Mouse (Mus musculus) cerebellum, postnatal 4 days (tissue): ENCODE data around the gene Brms1.
A peak's percentile ranks its signal among the peaks of the same experiment; 100 is the strongest.

Experiments
- DNase-seq, 2 experiments: peaks; one replicate each; pipeline ENCODE4 v3.0.0; 2022; ENCODE audit warnings: low spot score in 2 of 2, mixed read lengths in 1 of 2

The Brms1 gene

DNA sequence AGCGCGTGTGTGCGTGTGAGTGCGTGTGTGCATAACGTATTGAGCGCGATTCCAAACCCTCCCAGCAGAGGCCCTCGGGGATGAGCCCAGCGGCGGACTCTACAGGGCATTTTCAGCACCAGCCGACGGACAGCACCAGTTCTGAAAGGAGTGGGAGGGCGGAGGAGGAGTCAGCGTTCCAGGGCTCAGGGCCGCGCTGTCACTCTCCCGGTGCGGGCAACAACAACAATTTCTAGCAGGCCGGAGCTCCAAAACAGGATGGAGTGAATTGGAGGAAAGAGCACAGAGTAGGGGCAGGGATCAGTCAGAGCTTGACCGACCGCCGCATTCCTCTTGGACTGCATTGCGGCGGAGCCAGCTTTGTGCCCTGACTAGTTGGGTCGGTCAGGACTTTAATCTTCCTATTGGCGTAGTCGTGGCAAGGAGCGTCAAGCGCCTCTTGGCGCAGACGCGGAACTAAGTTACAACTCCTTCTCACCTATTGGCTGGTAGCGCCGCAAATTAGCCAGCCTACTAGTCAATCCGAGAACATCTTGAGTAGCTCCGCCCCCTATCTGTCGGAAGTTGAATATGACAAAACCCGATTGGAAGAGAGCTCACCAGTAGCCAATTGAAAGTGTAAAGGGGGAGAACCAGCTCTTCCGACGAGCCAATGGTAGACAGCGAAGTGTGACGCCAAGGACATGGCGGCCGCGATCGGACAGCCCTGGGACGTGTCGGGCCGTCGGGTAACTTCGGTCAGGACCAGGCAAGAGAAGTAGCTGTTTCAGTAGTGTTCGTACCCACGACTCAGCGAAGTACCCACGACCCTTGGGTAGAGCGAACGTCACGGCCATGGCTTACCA is 47.0 kb downstream of the Brms1 start, which contains the start of gene Yif1a:
Gene Yif1a, plus strand, starts transcription at position 655 of the 845 bp plus-strand sequence.
- DNase-seq: peak; percentile 71 to 87

DNA sequence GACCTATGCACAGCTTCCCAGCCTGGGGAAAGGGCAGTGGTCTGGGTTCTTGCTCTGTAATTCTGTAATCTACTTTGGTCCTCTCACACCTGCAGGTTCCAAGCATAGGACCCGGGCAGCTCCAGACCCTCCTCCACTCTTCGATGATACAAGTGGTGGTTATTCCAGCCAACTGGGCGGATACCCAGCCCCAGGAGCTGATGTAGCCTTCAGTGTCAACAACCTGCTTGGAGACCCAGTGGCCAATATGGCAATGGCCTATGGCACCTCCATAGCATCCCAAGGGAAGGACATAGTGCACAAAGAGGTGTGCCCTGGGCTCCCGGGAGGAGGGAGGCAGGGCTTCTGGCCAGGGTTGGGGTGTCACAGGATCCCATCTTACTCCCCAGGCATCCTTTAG is 48.2 kb downstream of the Brms1 start:
- DNase-seq: no peak

DNA sequence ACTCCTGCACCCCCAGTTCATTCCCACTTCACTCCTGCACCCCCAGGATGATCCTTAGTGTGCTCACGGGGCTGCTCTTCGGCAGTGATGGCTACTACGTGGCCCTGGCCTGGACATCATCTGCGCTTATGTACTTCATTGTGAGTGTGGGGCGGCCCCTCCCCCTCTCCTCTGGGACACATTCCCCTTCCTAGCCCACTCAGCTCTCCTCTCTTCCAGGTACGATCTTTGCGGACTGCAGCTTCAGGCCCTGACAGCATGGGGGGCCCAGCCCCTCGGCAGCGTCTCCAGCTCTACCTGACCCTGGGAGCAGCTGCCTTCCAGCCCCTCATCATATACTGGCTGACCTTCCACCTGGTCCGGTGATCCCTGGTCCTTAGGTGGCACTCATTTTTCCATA is 50.9 kb downstream of the Brms1 start:
- no peak for DNase-seq

DNA sequence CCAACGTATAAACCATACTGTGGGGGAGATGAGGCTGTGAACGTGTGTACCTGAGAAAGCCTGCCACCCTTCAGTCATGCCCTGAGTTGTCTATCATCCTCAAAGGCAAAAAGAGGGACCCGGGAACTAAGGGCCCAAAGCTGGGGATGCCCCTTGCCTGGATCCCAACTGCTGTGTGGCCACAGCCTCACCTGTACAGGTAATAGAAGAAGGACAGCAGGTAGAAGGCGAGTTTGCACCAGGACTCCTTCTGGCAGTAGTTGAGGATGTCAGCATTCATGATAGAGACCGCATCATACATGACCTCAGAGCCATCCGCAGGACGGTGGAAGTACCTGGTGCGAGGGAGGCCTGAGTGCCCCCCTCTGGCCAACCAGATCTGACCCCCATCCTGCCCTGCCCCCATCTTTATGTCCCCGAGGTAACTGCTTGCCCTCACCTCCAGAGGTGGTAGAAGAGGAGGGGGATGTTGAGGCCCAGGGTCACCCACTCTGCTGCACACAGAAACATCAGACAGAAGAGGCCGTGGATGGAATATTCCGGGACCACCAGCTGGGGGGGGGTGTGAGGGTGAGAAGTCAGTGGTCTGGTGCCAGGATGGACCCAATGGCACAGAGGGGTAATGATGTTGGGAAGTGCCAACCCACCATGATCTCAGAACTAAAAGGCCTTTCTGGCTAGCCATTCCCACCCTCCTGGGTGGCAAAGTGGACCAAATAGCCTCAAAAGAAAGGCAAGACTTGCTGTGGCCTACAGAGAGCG is 52.5 kb downstream of the Brms1 start:
- DNase-seq: no peak

DNA sequence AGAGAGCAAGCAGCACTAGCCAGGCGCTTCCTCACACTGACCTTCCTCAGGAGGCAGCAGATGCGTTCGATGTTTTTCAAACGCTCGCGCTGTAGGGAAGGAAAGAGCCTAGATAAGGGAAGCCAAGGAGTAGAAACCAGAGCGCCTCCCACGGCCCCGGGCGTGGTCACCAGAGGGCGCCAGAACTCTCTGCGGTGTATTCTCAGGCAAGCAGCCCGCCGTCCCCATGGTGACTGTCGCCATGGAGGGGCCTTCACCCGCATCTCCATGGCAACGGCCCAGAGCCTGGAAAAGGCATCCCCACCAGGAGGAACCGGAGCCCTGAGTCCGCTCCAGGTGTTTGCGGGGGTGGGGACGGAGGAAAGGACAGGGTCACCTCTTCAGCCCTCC is 53.1 kb downstream of the Brms1 start:
- peak; percentile 95 to 99 for DNase-seq

DNA sequence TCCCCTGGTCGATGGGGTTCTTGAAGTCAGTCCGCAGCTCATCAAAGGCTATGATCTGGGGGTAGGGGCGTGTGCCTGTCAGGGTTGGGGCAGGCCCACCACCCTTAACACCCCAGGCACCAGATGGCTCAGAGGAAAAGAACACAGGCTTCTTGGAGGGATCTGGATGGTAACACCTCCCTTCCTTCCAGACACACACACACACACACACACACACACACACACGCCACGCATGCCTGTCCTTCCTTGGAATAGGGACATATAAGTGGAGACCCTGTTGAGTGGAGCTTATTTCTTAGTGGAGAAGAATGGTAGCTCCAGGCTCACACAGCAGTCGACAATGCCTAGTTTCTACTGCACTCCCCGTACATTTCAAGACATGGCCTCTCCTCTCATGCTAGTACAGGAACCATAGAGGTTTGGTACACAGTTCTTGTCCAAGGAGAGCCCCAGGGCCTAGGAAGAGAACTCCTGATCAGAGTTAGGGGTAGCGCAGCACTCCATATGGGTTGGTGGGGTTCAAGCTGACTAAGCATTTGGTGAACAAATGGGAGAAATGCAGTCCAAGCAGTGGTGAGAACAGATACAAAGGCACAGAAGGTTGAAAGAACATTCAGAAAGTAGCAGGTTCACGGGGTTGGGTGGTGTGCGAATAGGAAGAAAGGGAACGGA is 53.7 kb downstream of the Brms1 start:
- DNase-seq: no peak

DNA sequence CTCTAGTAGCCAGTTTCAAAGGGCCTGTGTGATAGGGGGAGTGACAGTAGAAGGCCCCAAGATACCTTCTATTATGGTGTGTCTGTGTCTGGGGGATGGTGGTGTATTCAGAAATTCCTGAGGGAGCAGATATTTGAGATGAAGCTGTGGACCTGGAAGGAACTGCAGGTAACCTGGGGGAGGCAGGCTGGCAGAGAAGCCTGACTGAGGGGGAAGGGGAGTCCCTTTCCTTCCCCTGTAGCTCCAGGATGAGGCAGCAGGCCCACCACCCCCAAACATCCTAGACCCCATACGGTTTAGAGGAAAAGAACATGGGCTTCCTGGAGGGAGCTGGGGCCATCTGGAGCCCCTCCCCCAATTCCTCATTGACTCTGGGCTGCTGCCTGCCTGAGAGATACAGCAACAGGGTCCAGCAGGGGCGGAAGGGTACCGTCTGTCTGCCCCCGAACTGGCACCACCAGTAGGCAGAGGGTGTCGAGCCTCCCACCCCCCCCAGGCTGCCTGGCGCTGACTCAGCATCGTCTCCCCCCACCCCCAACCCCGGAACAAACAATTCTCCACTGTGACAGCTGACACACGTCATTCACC is 54.8 kb downstream of the Brms1 start:
- no peak for DNase-seq

DNA sequence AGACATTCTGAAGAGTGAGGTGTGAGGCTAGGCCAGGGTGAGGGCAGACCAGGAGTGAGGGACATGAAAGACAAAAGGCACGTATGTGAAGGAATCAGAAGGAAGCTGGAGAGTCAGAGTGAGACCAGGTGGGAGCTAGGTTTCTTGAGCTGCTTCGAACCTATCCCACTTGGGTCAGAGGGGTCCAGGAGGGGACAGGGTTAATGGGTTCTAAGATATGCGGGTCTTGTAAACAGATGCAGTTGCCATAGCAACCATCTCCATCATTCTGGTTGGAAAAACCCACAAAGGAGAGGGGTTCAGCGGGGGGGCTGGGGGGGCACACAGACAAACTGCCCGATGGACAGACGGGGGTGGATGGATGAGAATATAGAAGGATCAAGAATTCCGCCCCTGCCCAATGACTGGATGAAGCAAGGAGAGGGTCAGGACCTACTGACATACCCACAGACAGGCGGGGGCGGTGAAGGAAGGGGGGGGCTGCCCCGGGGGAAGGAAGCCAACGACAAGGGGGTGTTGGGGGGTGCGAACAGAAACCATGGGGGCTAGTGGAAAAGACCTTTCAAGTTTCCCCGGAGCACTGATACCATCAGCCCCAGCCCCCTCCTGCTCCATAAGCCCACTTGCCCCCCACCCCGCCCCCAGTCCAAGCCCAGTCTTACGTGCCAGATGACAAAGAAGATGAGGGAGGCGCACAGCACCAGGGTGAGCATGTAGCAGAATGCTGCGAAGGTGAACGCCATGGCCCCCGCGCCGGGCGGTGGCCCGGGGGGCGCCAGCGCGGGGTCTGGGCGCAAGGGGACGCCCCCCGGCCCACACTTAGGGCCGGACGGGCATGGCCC is 56.6 kb downstream of the Brms1 start:
- peak in 1 of 2 experiments; percentile 32 for DNase-seq

DNA sequence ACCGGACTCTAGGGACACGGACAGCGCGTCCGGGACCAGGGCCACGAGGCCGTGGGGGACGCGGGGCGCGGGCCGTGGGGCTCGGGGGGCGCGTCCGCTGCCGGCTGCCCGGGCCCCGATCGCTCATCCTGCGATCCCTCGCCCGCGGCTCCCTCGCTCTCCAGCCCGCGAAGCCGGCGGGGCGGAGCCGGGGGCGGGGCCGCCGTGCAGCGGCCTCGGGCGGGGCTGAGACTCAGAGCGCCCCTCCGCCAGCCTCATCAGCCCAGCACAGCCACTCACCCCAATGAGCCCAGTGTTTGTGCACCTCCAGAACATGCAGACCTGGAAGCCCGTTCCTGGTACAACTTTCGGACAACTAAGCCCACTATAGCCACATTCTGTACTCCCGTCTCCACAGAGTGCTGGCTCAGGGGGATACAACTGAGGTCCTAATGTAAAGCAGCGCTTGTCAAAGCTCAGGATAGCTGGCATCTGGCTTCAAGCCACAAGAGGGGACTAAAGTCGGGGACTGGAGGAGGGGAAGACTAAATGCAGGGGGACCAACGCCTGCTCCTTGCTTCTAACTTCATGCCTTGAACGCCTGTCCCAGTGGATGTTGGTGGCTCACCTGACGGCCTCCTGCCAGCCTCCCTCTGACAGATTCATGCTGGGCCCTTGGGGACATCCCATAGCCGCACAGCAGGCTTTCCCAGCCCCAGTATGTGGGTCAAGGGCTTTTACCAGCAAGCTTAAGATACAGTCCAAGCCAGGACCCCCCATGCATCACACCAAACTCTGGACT is 57.4 kb downstream of the Brms1 start, which contains the start of gene Cnih2:
Gene Cnih2, minus strand, starts transcription at position 159 of the 781 bp plus-strand sequence.
- DNase-seq: peak in 1 of 2 experiments; percentile 69
